Mouse (Mus musculus) ovary, adult 18-20 months (tissue): ENCODE results near the gene Ugt1a9.
A peak's percentile ranks its signal among the peaks of the same experiment; 100 is the strongest.

Experiments used
- DNase-seq: peaks from one replicate; pipeline ENCODE4 v3.0.0; 2022; ENCODE audit warnings: low spot score, mixed read lengths

Gene Ugt1a9

DNA sequence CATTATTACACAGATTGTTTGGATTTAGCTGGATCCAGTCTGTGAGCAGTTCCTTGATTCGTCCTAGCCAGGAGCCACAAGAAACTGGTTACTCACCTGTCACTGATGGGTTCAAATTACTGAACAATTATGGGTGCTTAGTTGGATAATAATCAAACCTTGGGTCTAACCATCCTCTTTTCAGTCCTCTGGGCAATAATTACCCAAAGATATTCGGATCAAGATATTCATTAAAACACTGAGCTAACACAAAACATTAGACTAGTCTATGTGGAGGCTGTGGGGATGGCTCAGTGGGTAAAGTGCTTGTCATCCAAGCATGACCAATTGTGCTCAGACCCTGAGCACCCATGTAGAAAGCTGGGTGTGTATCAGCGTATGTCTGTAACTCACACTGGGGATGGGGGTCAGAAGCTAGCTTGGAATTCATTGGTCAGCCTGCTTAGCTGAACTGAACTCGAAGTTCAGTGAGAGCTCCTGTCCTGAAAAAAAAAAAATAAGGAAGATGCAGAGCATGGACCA is 165.4 kb downstream of the Ugt1a9 start:
- DNase-seq, result no peak

DNA sequence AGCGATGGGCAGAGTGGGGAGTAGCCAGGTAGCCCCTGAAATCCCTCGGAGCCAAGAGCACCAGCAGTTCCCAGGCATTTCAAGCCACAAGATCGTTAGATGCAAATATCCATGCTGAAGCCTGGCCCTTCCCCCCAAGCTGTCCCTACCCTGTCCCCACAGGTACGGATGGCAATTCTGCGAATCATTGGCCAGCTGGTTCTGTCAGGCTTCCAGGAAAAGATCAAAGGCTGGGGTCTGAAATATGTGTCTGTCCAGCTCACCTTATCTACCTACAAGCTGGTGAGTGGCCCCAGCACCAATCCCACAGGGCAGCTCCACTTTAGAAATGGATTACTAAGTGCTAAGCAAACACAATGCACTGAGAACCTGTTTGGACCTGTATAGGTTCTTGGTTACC is 166.7 kb downstream of the Ugt1a9 start:
- DNase-seq, result no peak

DNA sequence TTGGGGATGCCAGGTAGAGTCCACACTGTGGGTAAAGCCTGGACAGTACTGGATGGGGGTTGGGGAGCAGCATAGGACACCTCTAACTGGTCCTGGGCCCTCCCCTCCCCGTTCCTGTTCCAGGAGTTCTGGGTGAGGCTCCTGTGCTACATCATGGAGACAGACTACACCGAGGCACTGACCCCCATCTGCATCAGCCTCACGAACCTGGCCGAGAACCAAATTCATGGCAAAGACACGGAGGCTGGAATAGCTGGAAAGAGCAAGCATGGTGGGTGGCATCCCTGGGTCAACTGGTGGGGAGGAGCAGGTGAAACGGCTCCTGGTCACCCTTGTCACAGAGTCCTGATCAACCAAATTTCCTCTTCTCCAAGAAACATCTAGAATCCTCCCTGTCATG is 168.2 kb downstream of the Ugt1a9 start:
- DNase-seq, result no peak

DNA sequence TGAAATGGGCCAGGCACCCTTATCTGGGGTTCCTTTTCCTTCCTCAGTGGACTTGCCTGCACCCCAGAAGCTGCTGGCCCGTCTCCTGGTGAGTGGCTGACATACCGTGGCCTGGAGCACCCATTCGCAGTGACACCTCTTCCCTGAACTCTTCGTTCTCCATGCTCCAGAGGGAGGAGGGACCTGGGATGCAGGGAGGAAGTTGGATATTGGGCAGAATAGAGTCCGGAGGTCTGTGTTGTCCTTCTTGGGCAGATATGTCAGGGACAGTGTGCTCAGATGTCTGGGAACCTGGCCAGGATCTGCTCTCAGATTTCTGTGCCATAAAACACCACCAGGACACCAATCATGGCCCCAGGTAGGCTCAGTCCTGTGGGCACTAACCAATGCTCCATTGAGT is 169.5 kb downstream of the Ugt1a9 start:
- no peak for DNase-seq

DNA sequence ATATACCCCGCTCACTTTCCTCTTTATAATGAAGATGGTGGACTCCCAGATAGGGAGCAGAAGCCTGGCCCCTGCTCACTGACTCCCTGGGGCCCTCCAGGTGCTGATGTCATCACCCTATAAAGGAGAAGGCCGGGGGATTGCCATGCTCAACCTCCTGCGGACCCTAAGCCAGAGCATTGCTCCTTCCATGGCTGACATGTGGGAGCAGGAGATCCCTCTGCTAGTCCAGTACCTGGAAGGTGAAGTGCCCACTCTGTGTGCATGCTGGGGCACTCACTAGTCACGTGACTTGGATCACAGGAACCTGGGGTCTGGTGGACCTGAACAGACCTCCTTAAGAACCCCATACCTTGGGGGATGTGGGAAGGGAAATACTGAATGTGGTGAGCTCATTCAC is 170.0 kb downstream of the Ugt1a9 start:
- DNase-seq, result no peak

DNA sequence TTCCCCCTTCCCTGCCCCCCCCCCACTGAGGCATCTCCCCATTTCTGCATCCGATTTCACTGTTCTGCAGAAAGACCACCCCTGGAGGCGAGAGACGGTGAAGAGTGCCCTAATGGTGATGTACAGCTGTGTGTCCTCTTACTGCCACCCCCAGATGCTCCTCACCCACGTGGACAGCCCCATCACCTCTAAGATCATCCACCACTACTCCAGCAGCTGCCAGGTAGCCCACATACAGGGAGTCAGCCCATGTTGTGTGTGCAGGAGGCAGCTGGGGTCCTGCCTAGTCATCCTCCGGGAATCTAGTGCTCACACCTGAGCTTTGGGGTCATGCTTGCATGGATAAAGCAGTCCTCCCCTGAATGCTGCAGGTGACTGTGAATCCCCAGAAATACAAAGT is 173.3 kb downstream of the Ugt1a9 start:
- no peak for DNase-seq

GRCm38 (mm10) chr1:88245881-88246280 is 175.3 kb downstream of the Ugt1a9 start:
- DNase-seq, result no peak

- no peak for DNase-seq
Observed at GRCm38 (mm10) chr1:88246386-88246785, 175.8 kb downstream of the Ugt1a9 start.

GRCm38 (mm10) chr1:88247660-88248059 is 177.1 kb downstream of the Ugt1a9 start:
- DNase-seq, result no peak

- DNase-seq, result no peak
Observed at GRCm38 (mm10) chr1:88248658-88249057, 178.1 kb downstream of the Ugt1a9 start.

DNA sequence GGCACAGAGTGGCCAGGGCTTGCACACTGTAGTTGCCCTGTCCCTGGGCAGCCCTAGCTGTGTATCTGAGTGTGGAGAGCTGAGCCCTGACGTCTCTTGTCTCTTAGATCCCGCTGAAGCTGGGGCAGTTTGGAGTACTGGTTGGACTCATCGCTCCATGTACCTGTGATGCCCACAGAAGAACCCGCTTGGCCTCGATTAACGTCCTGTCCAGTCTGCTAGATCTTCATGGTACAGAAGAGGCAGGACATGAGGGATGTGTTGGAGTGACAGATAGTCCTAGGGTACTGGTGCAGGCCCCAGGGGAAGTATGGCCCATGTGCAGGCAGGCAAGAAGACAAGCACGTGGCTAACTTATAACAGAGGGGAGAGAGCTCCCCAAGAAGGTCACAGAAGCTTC is 179.0 kb downstream of the Ugt1a9 start:
- no peak for DNase-seq

- no peak for DNase-seq
Observed at GRCm38 (mm10) chr1:88250023-88250422, 179.4 kb downstream of the Ugt1a9 start.

DNA sequence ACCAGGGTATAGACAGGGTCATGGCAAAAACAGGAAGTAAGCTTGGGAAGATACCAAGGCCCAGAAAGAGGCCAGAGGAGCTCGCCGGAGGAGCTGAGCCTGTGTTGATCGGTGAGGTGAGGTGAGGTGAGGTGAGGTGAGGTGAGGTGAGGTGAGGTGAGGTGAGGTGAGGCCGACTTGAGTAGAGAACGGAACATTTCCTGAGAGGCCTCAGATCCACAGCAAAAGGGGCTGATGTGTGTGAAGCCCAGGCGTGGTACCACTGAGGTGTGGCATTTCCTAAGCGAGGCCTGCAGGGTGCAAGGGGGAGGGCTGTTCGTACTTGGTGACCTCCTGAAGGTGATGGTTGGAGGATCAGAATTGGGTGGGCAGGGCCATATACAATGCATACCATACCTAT is 182.5 kb downstream of the Ugt1a9 start:
- no peak for DNase-seq

DNA sequence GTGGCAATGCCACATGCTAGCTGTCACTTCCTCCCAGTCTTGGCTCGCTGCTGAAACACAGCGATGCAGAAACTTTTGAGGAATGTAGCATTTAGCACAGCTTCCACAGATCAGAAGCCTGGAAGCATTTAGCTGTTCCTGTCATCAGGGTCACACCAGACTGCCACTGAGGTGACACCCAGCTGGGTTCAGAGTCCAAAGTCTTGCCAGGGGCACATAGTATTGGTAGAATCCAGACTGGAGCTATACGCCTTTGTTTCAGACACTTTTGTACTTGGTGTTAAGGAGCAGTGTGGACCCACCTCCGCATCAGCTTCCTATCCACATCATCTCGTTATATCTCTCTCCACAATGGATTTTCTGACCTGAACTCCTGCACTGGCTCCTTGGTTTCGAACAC is 182.9 kb downstream of the Ugt1a9 start:
- no peak for DNase-seq

- DNase-seq, result no peak
Observed at GRCm38 (mm10) chr1:88254793-88255465, 184.3 kb downstream of the Ugt1a9 start.

DNA sequence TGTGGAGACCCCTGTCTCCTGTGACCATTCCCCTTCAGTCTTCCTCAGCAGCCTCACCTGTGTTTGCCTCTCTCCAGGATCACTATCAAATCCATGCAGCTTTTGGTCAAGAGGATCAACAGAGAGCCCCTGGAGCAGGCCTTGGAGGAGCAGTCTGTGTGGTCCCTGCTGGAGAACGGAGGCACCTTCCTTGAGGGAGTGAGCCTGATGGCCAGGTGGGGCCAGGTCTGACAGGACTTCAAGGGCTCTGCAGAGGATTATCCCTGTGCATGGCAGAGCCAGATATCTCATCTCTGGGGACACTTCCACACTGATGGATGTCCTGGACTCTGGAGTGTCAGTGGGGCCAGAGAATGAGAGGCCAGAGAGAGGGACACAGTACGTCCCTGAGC is 184.9 kb downstream of the Ugt1a9 start:
- no peak for DNase-seq

- DNase-seq, result no peak
Observed at GRCm38 (mm10) chr1:88255989-88256754, 185.6 kb downstream of the Ugt1a9 start.

- peak; percentile 61 for DNase-seq
Observed at GRCm38 (mm10) chr1:88256886-88257663, 186.5 kb downstream of the Ugt1a9 start.

GRCm38 (mm10) chr1:88257681-88258080 is 187.1 kb downstream of the Ugt1a9 start:
- no peak for DNase-seq

- no peak for DNase-seq
Observed at GRCm38 (mm10) chr1:88258361-88258760, 187.8 kb downstream of the Ugt1a9 start.

GRCm38 (mm10) chr1:88258881-88259642 is 188.5 kb downstream of the Ugt1a9 start:
- DNase-seq, result peak; percentile 95

GRCm38 (mm10) chr1:88259643-88260024 is 189.0 kb downstream of the Ugt1a9 start:
- no peak for DNase-seq
